Mouse (Mus musculus) adipocyte (in vitro differentiated cells): ENCODE measurements around the gene Lins1.

ENCODE experiments used
- DNase-seq: peaks from one replicate; pipeline ENCODE4 v3.0.0-alpha.2; 2016; ENCODE audit warnings: low spot score

Lins1 gene

DNA sequence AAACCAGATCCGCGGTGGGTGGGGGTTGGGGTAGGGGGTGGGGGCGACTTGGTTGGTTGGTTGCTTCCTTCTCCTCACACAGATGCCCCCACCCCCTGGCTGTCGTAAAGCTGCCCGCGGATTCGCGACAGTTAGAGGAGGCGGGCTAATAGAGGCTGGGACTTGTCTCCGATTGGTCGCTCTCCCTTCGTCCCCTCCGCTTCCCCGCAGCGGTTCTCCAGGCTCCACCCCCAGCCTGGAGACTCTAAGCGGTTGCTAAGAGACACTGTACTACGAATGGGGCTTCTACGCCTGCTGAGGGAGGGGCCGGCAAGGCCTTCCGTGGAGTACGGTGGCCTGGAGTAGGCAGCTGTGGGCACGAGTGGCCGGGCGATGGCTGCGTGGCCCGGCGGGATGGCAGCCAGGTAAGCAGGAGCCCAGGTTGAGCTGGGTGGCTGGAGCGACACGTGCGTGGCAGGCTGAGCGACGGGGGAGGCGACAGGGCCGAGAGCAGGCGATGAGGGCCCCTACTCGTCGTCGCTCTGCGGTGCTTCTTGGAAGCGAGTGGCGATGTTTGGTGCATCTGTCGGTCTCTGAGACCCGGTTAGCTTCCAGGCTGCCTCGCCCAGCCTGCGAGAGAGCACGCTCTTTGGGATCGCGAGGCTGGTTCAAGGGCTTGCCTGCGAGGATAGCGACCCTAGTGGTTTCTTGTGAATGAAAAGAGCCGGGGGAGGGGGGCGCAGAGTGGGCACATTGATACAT, at the start of gene Lins1:
TSS of gene Lins1 (plus strand) at position 270 of the 741 bp plus-strand sequence.
- peak; percentile 98 for DNase-seq

DNA sequence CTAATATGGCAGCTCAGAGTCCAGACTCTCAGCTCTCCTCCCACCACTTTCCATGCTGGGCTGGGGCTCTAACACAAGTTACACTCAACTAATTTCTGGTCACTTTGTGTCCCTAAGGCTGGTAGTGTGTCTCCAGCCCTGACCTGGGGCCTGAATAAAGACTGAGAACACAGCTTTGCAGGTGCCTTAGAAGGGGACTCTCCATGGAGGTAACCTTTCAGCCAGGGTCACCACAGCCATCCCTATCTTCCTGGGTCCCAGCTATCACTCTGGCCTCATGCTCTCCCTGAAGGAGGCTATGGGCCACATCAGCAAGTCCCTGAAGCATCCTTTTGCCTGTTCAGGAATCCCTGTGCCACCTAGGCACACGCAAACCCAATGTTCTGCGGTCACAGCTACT, 44.0 kb upstream of the Lins1 start:
- no peak for DNase-seq

DNA sequence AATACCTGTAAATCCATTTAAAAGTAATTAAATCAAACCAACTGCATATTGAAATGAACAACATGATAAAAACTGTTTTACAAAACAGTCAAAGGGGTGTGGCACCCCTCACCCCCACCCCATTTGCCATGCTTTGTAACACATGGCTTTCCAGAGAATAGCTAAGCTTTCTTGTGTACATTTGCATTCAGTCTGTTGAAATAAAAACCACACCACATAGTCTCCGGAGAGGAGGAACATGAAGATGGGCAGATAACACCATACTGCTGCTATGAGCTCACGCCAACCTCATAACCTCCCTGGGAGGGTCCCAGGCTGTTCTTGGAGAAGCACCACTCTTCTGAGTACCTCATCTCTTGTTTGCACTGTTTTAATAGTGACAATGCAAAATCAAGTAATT, 40.5 kb upstream of the Lins1 start:
- no peak for DNase-seq

DNA sequence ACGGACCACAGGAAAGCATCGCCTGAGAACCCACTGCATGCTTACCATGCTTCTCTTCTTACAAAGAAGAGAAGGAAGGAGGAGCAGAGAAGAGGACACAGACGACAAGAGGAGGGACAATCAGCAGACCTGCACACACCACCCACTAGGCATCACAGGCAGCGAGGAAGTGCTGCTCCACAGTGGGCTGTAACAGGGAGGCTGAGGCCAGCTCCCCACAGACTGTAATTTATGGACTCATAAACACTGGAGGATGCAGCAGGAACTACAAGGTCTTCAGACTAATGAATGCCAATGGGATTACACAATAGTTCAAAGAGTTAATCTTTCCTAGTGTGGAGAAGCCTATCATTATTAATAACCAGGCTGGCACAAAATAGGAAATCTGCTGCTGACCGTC, 38.8 kb upstream of the Lins1 start:
- DNase-seq = no peak

GRCm38 (mm10) chr7:66652216-66652615, 37.5 kb upstream of the Lins1 start:
- DNase-seq = no peak

DNA sequence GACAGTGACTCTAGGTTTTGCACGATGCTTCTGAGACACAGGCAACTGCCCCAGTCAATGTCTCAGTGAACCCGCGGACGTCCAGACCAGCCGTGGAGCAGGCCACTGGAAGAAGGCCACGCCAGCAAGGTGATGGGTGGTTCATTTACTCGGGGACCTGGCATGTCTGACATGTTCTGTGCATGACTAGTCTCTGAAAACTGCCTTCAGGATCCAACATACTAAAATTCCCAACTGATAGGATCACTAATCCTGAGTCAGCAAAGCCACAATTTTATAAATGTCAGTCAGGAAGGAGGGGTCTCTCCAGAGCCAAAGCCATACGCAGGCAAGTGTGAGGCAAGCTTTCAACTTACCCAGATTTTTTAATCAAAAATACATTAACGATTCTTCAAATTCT, 36.1 kb upstream of the Lins1 start:
- DNase-seq = no peak

DNA sequence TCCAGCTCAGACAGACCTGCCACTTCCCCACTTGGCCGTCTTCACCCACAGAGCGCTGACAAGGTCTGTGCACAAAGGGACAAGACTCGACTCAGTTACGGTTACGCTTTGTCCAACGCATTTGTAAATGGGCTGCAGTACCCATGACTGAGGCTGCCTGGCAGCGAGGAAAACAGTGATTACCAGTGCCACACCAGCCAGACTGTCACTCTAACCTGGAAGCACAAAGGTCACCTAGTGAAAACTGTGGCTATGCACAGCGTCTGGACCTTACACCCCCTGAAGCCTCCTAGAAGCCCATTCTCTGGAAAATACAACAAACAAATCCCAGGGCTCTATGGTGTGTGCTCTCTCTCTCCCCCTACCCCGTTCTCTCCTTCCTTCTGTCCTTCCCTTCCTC, 34.2 kb upstream of the Lins1 start:
- DNase-seq = no peak

DNA sequence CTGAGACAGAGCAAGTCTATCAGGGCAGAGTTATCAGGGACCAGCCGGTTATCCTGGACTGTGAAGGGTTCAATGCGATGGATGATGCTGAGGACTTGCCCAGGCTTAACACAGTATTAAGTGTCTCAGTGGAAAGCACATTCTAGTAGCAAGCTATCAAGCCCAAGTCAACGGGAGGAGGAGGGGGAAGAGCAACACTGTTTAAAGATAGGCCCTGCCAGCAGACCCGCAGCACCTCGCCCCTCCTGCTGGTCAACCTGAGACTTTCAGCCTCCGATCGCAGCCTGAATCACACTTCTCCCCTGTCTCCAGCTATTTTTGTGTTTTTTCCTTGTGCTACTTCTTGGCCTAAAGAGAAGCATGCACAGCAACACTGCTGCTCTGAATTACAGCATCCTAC, 29.4 kb upstream of the Lins1 start:
- no peak for DNase-seq

GRCm38 (mm10) chr7:66660972-66661371, 28.7 kb upstream of the Lins1 start:
- no peak for DNase-seq

GRCm38 (mm10) chr7:66661572-66661971, 28.1 kb upstream of the Lins1 start:
- DNase-seq = peak; percentile 84

GRCm38 (mm10) chr7:66663548-66663947, 26.1 kb upstream of the Lins1 start:
- DNase-seq = no peak

GRCm38 (mm10) chr7:66667064-66667463, 22.6 kb upstream of the Lins1 start:
- no peak for DNase-seq

GRCm38 (mm10) chr7:66675800-66676199, 13.9 kb upstream of the Lins1 start:
- no peak for DNase-seq

DNA sequence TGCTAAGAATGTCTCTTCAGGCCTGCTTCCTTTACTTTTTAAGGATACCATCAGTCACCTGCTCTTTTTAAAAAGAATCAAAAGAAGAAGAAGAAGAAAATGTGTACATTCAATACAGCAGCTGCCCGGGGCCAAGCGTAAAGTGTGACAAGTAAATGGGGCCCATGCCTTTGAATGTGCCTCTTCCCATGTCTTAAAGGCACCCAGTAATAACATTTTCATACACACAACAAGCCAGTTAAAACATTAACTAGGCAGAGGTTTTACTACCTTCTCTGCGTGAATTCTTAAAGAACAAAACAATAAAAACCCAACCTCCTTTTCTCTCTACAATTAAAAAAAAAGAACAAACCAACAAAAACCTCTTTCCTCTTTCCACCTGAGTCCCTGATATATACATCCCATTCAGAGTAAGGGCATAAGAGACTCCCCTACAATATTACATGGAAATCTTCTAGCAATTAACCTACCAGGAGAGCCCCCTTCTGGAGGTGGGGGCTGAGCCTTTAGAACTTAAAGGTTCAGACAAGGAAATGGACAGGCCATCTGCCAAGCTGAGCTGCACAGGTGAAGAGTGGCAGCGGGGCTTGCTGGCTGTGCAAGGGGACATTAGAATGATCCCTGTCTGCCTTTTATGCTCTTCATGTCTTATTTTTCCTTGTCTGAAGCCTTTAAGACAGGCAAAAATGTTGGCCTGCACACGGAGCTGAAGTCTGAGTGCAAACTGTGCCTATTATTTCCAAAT, 7.4 kb upstream of the Lins1 start:
- no peak for DNase-seq

GRCm38 (mm10) chr7:66688721-66689120, 968 bp upstream of the Lins1 start:
- DNase-seq = no peak

- no peak for DNase-seq
Measured at GRCm38 (mm10) chr7:66689294-66689619, 432 bp upstream of the Lins1 start, which contains the start of gene Asb7. TSS of gene Asb7 (minus strand) at chr7:66689596.

- no peak for DNase-seq
Measured at GRCm38 (mm10) chr7:66694467-66694866, 4.8 kb downstream of the Lins1 start.

- no peak for DNase-seq
Measured at GRCm38 (mm10) chr7:66702721-66703120, 13.0 kb downstream of the Lins1 start.

DNA sequence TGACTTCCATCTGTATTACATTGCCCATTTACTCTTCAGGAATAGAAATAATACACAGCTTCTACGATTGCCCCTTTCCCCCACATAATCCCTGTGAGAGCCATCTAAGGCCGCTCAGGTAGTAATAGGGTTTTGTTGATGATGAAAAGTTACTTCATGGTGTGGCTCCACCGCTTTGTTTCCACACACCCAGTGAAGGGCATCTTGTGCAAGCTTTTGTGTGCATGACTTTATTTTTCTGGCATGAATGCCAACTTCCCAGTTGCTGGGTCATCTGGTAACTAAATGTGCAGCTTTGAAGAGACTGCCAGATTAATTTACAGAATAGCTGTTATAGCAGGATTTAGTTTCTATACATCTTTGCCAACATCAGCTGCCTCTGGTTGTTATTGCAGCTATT, 14.9 kb downstream of the Lins1 start:
- DNase-seq = peak; percentile 36

- DNase-seq = peak; percentile 36
Measured at GRCm38 (mm10) chr7:66711166-66711565, 21.5 kb downstream of the Lins1 start.

DNA sequence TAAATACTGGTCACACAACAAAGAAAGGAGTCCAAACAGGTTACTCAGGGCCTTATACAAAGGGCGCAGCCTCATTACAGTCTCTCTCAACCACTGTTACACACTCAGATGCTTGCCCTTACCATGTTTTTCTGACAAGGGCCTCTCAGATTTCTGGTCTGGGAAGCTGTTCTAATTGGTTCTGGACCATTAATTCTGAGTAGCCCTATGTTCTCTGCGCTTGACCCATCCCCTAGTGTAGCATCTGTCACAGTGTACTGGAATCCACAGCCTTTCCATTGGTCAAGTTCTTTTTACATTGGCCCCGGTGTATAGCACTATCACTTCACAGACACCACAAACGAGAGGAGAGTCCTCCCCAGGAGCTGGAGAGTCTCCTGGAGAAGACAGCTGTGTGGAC, 34.8 kb downstream of the Lins1 start:
- DNase-seq = no peak

- no peak for DNase-seq
Measured at GRCm38 (mm10) chr7:66724954-66725353, 35.3 kb downstream of the Lins1 start.

GRCm38 (mm10) chr7:66728072-66728471, 38.4 kb downstream of the Lins1 start:
- no peak for DNase-seq

DNA sequence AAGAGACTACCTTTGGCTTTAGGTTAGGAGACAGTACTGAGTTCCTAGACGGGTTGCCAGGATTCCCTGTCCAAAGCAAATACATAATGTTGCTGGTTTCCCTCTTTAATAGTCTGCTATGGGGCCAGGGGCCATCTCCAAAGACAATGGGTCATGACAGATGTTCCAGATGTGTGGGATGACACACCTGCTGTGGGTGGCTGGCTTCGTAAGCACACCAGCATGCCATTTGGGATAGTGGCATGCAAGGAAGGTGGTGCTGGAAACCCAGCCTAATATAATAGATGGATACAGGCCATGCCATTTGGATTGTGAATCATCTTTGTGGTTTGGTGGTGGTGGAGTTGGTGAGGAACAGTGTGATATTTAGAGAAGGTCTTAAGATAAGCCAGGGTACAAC, 39.5 kb downstream of the Lins1 start:
- no peak for DNase-seq
